Mouse (Mus musculus) testis, adult 2 months (tissue): Measurements from ENCODE around the gene Rundc1. TPM values are rescaled to one million over a fixed set of nuclear protein-coding genes. Genes with fewer than 3 reads are reported as not detected.

ENCODE experiments used
- H3K27ac ChIP-seq: fragments of 200-500 bp; 2 replicates; pipeline ENCODE4 v1.5.1; 2012; ENCODE audit warnings: low read depth, low read length; ENCODE audit not compliant: control insufficient read depth, insufficient read depth
- H3K27me3 ChIP-seq: fragments of 200-500 bp; 2 replicates; pipeline ENCODE4 v1.6.1; 2012; ENCODE audit warnings: mild to moderate bottlenecking, low read length, moderate library complexity; ENCODE audit not compliant: control insufficient read depth, insufficient read depth
- H3K36me3 ChIP-seq: fragments of 200-500 bp; 2 replicates; pipeline ENCODE4 v1.6.1; 2012; ENCODE audit warnings: mild to moderate bottlenecking, low read length; ENCODE audit not compliant: control insufficient read depth, insufficient read depth
- H3K4me1 ChIP-seq: fragments of 200-500 bp; 2 replicates; pipeline ENCODE4 v1.6.1; 2012; ENCODE audit warnings: low read length; ENCODE audit not compliant: control insufficient read depth, insufficient read depth
- H3K4me3 ChIP-seq: fragments of 200-500 bp; 2 replicates; pipeline ENCODE4 v1.5.1; 2012; ENCODE audit warnings: low read depth, mild to moderate bottlenecking, low read length, moderate library complexity, mixed read lengths; ENCODE audit not compliant: control insufficient read depth
- CTCF ChIP-seq: fragments of 200-500 bp; IDR thresholded peaks from 2 replicates; pipeline ENCODE4 v1.5.1; 2012; ENCODE audit warnings: low read depth, mild to moderate bottlenecking, inconsistent platforms, low read length, moderate library complexity; ENCODE audit not compliant: control insufficient read depth, insufficient read depth, insufficient replicate concordance
- POLR2A ChIP-seq: fragments of 200-500 bp; IDR thresholded peaks from 2 replicates; pipeline ENCODE4 v1.6.1; 2012; ENCODE audit warnings: low read depth, mild to moderate bottlenecking, inconsistent platforms, low read length, moderate library complexity; ENCODE audit not compliant: control insufficient read depth
- polyA plus RNA-seq: library from polyadenylated mRNA; depleted of rRNA; stranded (reverse); fragments of >200 nt; gene quantifications from 2 replicates; pipeline ENCODE4 v1.2.3, GENCODE M21; 2012

Rundc1 gene
- polyA plus RNA-seq, 1 experiment: 9.4 TPM

- no peaks in the 10 kb centered on the region for H3K36me3 ChIP-seq
- H3K27me3 ChIP-seq: no peaks in the 10 kb centered on the region
- TF ChIP-seq CTCF (no peak), POLR2A (no peak)
- H3K4me1 ChIP-seq: no peaks in the 10 kb centered on the region
- H3K27ac ChIP-seq: no peak overlapping the region
- no peak overlapping the region for H3K4me3 ChIP-seq
Measured at GRCm38 (mm10) chr11:101454702-101455101, 29.8 kb downstream of the Rundc1 start.

GRCm38 (mm10) chr11:101455627-101456026, 30.7 kb downstream of the Rundc1 start:
- TF ChIP-seq CTCF: no peak
- no peak for TF ChIP-seq POLR2A
- Histone ChIP-seq H3K27me3 (no peaks in the 10 kb centered on the region), H3K36me3 (no peaks in the 10 kb centered on the region), H3K4me3 (no peak overlapping the region), H3K4me1 (no peaks in the 10 kb centered on the region), H3K27ac (no peak overlapping the region)

GRCm38 (mm10) chr11:101457631-101458030, 32.7 kb downstream of the Rundc1 start:
- no peaks in the 10 kb centered on the region for H3K27me3 ChIP-seq
- H3K4me1 ChIP-seq: peaks cover 6% of the 10 kb centered on the region
- TF ChIP-seq POLR2A (no peak), CTCF (no peak)
- H3K4me3 ChIP-seq: no peak overlapping the region
- no peaks in the 10 kb centered on the region for H3K36me3 ChIP-seq
- H3K27ac ChIP-seq: no peak overlapping the region

GRCm38 (mm10) chr11:101458217-101458616, 33.3 kb downstream of the Rundc1 start:
- Histone ChIP-seq H3K27ac (no peak overlapping the region), H3K4me3 (no peak overlapping the region), H3K27me3 (no peaks in the 10 kb centered on the region), H3K4me1 (peaks cover 11% of the 10 kb centered on the region), H3K36me3 (no peaks in the 10 kb centered on the region)
- no peak for TF ChIP-seq POLR2A
- TF ChIP-seq CTCF: no peak

- TF ChIP-seq CTCF (no peak), POLR2A (no peak)
- peaks cover 15% of the 10 kb centered on the region for H3K4me1 ChIP-seq
- H3K27me3 ChIP-seq: no peaks in the 10 kb centered on the region
- no peaks in the 10 kb centered on the region for H3K36me3 ChIP-seq
- no peak overlapping the region for H3K27ac ChIP-seq
- H3K4me3 ChIP-seq: no peak overlapping the region
Measured at GRCm38 (mm10) chr11:101459716-101460115, 34.8 kb downstream of the Rundc1 start.

GRCm38 (mm10) chr11:101460321-101460720, 35.4 kb downstream of the Rundc1 start:
- Histone ChIP-seq H3K27me3 (no peaks in the 10 kb centered on the region), H3K27ac (no peak overlapping the region), H3K36me3 (no peaks in the 10 kb centered on the region), H3K4me3 (no peak overlapping the region), H3K4me1 (peaks cover 18% of the 10 kb centered on the region)
- TF ChIP-seq CTCF (no peak), POLR2A (no peak)

- peak overlapping the region; percentile 75 for H3K4me3 ChIP-seq
- H3K36me3 ChIP-seq: no peaks in the 10 kb centered on the region
- no peak overlapping the region for H3K27ac ChIP-seq
- no peak for TF ChIP-seq CTCF
- TF ChIP-seq POLR2A: no peak
- peaks cover 21% of the 10 kb centered on the region for H3K4me1 ChIP-seq
- H3K27me3 ChIP-seq: no peaks in the 10 kb centered on the region
Measured at GRCm38 (mm10) chr11:101462141-101462540, 37.3 kb downstream of the Rundc1 start.
